Mouse (Mus musculus) C2C12 (cell line): ENCODE measurements around the gene B4galt5.

Source experiments
- CEBPB ChIP-seq: IDR thresholded peaks from one replicate; pipeline ENCODE4 v1.6.1; 2011; ENCODE audit warnings: low read depth, mild to moderate bottlenecking, control low read depth, moderate library complexity
- CTCF ChIP-seq: IDR thresholded peaks from one replicate; pipeline ENCODE4 v1.5.1; 2011; ENCODE audit not compliant: control insufficient read depth, insufficient read depth, insufficient read length
- MYOD1 ChIP-seq: IDR thresholded peaks from one replicate; pipeline ENCODE4 v1.6.1; 2011; ENCODE audit warnings: low read depth; ENCODE audit not compliant: control insufficient read depth, insufficient read length
- USF1 ChIP-seq: IDR thresholded peaks from one replicate; pipeline ENCODE4 v1.6.1; 2011; ENCODE audit warnings: low read depth, mild to moderate bottlenecking, control low read depth, moderate library complexity

- TF ChIP-seq CTCF (no peak), CEBPB (no peak), USF1 (no peak), MYOD1 (no peak)
These were observed 19.3 kb upstream of the B4galt5 start for GRCm38 (mm10) chr2:167368328-167368727.
